Mouse (Mus musculus) liver (tissue): ENCODE results near the gene Lhfpl3.

Experiments
- DNase-seq: peaks from one replicate; pipeline ENCODE4 v3.0.0-alpha.2; 2020; ENCODE audit warnings: mixed read lengths

The Lhfpl3 gene

DNA sequence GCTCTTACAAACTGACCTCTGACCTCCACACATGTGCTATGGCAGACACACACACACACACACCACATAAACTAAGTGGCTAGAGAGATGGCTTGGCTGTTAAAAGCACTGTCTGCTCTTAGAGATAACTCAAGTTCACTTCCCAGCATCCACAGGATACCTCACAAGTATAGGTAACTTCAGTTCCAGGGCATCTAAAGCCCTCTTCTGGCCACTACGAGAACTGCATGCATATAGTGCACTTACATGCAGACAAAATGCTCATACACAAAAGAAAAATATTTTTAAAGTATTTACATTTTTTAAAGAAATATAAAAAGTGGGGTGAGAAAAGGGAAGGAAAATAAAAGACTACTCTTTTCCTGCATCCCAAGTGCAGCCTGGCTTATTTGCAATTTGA, 408.6 kb downstream of the Lhfpl3 start:
- DNase-seq, result no peak

DNA sequence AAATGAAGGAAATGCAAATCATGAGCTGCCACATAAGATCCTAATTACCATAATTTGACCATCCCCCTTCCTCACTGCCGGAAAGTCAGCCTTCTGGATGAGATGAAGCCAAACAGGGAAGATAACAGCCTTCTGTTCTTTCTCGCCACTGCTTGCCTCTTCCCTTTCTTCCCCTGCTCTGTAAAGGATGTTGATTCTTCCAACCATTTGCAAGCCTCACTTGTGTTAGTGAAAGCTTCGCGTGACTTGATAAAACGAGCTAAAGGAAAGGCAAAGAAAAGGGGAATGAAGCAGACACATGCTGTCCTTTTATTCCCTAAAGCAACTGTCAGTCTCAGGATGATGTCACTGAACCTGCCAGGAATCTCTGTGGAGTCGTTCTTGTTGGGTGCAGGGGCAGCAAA, 420.1 kb downstream of the Lhfpl3 start:
- no peak for DNase-seq

DNA sequence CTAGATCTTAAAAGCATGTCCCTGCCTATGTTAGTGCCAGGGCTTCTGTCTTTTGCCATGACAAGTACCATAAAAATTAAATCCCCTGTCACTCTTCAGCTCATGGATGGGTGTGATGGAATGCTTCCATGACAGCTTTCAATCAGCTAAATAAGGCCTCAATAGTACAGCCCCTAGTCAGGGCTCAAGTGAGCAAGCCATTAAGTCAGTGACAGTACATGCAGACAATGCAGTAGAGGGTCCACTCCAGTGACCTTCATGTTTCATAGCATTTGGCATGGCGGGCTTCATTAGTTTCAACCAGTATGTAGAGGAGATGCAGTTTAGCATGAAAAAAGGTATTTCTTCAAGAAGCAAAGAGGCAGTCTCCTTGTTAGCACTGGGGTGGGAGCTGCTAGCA, 420.8 kb downstream of the Lhfpl3 start:
- no peak for DNase-seq

DNA sequence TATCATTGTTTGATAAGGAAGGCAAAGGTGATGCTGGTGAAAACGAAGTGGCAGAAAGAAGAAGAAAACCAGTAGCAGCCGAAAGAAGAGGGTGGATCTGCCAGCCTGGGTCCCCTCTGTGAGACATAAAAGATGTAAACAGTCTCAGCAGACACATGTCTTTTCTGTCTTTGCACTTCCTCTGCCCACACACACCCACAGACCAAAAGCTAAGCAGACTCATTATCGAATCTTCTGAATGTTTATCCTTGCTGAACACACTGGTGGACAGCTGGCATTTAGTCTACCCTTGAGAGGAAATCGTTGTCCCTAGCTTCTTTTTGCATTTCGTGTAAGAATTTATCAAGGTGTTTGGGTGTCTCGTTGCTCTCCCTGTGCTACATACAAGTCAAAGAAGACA, 443.8 kb downstream of the Lhfpl3 start:
- no peak for DNase-seq

DNA sequence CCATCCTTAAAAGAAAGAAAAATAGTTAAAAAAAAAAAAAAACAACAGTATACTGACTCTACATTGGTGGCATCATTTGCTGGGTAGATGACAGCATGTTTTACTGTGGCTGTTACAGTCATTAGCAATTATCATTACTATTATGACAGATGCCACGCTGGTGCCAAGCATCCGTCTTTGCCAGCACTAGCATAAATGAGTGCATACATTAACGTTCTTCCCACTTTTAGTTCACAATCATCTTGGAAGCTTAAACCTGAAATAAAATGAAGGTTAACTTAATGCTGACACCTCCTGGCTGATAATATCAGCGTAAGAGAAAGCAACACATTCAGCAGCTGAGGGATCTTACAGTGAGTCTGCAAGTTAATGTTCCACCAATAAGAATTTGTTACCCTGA, 451.0 kb downstream of the Lhfpl3 start:
- no peak for DNase-seq

DNA sequence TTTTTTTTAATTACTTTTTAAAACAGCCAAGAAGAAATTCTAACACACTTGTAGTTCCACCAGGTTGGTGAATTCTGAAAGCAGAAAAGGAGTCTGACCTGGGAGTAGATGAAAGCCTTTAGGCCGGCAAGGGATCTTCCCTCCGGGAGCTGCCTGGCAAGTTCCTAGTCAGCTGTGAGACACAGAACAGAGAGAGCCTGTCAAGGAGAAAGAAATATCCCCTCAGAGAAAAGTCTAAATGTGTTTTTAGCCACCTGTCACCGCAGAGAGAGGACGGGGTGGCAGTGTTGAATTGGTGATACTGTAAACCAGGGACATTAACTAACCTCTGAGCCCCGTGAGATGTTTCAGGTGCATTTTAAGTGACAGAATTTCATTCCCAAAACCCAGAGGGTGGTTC, 467.2 kb downstream of the Lhfpl3 start:
- no peak for DNase-seq

DNA sequence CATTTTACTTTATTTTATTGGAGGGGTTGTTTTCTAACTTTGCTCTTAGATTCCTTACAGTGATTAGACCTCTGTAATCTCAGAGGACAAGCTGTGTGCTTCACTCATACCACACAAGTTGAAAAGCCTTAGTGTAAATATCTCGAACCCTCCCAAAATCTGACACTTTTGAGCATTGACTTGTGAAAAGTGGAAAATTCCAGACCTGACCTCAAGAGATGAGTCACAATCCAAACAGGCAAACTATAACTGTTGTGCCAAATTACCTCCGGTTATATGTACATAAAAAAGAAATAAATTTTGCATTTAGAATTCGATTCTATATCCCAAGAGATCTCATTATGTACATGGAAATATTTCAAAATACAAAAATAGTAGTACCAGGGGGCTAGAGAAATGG, 468.8 kb downstream of the Lhfpl3 start:
- DNase-seq, result no peak

DNA sequence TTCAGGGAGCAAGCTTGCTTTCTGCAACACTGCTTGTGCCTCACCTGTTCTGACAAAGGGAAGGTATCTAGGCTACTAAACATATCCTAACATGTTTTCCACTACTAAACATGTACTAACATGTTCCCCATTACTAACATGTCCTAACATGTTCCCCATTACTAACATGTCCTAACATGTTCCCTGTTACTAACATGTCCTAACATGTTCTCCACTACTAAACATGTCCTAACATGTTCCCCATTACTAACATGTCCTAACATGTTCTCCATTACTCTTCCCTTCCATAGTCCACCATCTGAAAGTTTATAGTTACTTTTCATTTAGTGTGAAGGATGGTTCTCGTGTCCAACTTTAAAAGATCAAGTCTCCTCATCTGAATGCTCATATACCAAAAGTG, 473.8 kb downstream of the Lhfpl3 start:
- DNase-seq, result no peak

DNA sequence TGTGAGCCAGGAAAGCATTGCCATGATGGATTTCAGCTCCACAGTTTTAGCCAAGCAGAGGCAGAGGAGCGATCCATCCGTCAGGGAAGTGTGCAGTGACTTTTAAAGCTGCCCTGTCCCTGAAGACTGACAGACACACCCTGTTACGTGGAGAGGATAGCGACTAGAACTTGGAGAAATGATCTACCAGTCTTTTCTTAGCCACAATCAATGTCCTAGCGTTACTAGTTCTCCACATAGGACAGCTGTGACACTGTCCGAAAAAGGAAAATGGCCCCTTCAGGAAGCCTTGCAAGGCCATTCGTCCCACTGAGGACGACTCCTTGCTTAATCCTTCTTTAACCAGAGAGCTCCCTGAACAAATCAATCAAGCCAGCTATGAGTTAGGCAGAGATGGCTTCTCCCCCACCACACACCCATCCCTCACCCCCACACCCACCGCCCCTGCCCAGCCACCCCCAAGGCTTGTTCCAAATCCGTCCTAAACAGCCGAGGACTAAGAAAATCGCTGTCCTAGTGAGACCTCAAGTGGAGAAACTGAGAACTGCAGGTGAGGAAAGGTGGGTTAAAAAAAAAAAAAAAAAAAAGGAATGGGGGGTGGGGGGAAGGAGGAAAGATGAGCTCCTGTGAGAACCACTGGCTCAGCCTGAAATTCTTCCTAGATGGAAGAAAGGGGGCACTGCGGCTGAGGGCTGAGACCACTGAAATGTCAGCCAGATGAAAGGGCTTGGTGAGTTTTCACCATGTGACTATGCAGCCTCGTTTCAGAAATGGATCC, 479.1 kb downstream of the Lhfpl3 start:
- DNase-seq, result peak; percentile 11

DNA sequence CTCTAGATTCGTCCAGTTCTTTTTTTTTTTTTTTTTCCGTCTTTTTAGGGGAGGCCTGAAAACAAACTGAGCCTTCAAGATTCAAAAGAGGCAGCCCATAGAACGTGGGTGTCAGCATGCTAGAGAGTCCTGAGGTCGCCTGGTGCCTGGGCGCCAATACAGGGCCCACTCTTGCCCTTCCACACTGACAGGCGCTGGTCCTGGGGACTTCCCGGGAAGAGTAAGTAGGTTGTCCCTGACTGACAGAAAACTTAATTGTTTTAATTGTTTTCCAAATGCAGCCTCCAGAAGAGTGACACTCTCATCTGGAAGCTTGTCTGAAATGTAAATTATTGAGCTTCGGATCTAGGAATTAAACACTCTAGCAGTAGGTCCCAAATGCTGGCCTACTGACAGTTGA, 479.8 kb downstream of the Lhfpl3 start:
- DNase-seq, result no peak

DNA sequence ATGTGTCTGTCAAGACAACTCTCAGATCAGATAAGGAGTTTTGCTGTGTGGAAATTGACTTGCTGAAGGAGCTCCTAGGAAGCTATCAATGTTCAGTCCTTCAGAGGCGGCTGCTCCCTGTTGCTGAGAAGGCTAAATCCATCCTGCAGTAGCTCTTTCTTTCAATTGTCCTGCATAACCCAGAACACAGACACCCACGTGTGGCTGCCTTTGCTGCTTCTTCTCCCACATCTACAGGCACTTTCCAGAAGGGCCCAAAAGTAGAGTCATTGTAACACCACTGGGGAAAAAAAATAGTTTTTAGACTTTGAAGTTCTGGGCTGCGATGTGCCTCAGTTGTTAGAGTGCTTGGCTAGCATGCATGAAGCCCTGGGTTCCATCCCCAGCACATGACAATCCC, 480.9 kb downstream of the Lhfpl3 start:
- no peak for DNase-seq

DNA sequence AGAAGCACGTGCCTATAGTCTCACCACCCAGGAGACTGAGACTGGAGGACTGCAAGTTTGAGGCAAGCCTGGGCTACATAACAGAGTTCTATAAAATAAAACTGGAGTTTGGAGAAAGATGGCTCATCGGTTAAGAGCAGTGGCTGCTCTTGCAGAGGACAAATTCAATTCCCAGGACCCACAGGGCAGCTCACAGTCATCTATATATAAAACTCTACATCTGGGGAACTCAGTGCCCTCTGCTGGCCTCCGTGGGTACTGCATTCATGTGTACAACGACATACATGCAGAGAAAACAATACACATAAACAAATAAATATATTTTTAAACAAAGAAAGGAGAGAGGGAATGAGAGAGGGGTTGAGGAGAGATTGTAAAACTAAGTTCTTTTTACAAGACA, 501.1 kb downstream of the Lhfpl3 start:
- DNase-seq, result peak; percentile 36

DNA sequence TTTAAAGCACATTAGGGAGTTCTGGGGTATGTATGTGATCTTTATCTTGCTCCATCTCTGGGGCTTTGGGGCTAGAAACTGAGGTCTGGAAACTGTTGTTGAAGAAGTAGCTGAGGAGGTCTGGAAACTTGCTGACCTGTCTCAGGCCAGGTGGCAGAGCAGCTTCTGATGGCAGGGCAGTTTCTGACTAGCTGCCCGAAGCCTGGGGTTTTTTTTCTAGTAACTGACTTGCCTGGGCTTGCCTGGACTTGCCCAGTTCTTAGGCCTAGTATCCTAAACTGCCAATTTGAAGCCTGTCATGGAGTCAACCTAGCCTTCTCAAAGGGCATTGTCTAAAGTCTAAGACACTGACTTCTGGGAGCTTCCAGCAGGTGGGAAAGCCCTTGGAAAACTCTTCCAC, 501.9 kb downstream of the Lhfpl3 start:
- DNase-seq, result no peak

DNA sequence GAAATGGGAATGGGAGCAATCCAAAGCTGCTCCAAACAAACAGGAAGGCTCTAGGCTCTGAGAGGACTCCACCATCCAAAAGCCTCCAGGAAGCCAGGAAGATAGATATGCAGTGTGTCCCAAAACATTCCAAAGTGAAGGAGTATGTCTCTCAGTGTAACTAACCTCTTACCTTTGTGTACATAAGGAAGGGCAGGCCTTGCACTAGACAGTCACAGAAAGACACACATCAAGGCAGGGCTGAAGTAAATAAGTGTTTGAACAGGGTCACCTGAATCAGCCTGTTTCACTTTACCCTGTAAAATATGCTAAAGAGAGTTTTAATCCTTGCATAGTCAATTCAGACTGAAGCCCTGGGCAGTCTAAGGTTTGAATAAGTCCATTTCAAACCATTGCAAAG, 502.4 kb downstream of the Lhfpl3 start:
- no peak for DNase-seq

DNA sequence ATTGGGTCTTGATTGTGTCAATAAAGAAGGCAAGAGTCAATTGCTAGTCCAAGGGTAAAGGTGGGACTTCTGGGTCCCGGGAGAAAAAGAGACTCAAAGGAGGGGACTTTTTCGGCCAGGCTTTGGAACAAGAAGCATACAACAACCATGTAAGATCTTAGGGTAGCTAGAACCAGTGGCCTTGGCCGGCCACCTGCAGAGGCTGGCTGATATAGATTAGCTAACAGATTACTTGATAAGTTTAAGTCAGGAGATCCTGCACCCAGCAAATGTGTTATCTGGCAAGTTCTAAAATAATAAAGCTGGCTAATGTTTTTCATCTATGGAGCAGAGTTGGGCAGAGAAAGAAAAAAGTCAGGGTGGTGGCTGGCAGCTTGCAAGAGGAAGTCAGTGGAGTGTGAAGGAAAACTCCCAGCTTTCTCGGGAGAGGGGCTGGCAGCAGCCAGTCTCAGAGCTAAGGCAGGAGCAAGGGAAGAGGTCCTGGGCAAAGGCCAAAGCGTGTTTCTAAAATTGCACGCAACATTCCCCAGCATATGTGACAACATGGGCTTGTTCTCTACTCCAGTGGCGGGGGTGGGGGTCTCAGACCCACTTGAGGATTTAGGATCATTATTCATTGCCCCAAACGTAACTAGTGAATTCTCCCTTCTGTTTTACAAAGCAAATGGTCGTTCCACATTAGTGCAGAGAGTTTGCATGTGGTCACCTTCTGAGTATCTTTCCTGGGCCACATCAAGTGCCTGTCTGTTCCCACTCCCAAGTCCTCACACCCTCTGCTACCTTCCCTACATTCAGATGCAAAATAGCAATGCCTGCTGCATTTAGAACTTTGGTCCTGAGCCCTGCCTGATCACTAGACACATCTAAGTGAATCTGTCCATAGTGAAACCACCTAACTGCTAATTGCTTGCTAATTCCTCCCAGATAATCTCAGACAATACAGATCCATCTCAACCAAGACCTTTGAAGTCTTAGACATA, 504.3 kb downstream of the Lhfpl3 start:
- no peak for DNase-seq

DNA sequence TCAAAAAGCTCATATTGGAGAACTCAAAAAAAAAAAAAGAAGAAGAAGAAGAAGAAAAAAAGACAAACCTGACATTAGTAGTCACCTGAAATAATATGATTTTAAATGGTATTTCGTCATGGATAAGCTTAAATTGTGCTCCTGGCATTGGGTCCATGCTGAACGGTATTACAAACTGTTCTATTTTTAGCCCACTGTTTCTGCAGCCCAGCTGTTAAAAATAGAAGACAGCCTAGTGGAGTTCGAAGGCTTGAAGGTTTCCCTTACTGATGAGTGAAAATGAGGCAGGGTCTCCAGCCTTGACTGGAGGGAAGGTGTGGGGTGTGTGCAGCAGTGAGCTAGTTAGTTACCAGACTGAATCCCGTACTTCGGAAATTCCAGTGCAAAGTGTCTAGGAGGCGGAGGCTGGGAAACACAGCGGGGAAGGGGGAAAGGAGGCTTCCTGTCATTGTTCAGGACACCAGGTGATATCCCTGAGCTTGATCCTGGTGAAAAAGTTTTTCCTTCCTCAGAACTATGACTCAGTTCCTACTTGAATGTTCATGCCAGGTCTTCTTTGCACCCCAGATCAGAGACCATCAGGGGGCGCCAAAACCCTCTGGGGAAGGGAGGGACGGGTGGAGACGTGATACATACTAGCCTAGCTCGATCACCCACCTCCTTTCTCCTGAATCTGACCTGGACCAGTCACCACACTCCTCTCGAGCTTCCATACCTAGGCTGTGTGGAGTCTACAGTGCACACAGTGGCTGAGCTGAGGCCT, 505.8 kb downstream of the Lhfpl3 start:
- DNase-seq, result peak; percentile 62

DNA sequence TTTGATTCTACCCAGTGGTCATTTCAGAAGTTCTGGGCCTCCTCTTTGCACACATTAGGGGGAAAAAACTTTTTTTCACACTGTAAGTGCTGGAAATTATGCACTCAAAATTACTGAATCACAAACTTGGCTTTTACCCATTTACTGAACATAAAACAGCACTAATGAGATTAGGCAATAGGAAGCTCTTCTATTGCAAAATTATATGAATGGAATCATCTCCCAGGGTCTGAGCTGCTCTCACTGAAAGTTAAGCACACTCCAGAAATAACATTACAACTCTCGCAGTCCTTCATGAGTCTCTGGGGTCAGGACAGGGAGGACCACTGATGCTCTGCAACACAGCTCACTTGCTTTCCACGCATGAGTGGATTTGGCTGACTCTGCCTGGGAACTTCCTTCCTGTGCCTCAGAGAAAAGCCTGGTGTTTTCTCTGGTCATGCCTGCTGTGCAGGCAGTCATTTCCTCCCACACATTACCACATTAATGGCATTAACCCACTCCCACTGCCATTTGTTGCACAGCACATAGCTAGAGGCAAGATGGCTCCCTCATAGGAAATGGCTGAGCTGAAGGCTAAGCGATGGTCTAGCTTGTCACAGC, 510.1 kb downstream of the Lhfpl3 start:
- DNase-seq, result no peak

DNA sequence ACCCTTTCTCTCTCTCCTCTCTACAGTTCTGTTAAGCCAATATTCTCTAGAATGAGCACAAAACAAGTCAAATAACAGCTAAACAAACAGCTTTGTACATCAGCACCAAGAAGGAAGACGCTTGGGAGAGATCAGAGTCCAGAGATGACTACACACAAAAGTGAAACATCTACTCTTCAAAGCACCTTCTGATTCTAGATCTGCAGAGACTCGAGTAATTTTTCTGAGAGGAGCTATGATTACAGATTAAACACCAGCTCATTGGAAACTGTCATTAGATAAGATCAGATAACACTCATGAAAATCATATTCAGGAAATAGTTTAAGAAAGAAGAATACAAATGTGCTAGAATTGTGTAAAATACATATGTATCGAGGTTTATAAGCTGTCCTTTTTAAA, 527.5 kb downstream of the Lhfpl3 start:
- DNase-seq, result no peak

DNA sequence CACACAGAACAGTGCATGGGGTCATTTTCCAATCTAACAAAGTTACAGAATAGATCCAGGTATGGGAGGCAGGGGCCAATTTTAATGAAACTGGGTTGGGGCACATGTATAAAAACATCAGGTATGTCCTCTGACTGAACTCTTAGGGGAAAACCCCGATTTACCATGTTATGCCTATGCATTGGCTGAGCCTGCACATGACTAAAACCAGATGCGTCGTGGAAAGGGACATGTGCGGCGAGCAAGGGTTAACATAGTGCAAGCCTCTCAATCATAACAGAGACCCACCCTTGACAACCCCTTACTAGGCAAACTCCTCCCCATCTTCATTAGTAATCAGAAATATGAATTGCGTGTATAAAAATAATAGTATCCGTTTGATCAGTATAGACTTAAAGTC, 533.5 kb downstream of the Lhfpl3 start:
- no peak for DNase-seq

DNA sequence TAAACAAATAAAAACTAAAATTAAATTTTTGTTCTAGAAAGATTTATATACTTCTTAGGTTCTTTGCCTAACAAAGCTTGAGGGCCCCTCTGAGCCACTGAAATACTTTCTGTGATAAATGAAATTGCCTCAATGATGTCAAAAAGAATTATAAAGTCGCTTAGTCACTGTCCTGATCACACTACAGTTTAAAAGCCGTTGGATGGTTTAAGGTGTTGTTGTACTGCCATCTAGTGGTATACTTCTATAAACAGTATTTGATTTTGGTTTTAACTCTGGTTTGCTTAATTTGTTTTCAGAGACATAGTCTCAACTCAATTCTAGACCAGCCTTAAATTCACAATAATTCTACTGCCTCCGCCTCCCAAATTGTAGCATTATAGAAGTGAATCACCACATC, 539.0 kb downstream of the Lhfpl3 start:
- no peak for DNase-seq

DNA sequence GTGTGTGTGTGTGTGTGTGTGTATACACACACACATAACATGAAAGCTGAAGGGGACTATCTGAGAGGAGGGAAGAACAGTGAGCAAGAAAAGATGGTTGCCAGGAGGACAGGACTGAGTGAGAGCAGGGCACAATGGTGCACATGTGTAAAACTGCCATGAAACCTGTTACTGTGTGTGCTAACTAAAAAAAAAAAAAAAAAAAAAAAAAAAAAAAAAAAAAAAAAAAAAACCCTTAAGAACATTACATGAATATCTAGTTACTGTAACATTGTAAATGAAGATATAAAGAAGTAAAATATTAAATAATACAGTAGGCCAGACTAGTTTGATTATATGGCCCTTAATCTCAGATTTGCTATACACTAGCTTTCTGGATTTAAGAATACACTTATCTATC, 543.3 kb downstream of the Lhfpl3 start:
- DNase-seq, result no peak
